Mouse (Mus musculus) lung, adult 18-20 months (tissue): ENCODE measurements at regions not wholly inside any gene's neighbourhood (a gene's known extent, or its start where the extent isn't known, plus 50 kb on each side); places are given as distances from the start of the nearest gene placed in this dataset.

Experiments
- DNase-seq, 2 experiments: peaks; one replicate each; pipeline ENCODE4 v3.0.0; 2022; ENCODE audit warnings: mixed read lengths in 2 of 2

DNA sequence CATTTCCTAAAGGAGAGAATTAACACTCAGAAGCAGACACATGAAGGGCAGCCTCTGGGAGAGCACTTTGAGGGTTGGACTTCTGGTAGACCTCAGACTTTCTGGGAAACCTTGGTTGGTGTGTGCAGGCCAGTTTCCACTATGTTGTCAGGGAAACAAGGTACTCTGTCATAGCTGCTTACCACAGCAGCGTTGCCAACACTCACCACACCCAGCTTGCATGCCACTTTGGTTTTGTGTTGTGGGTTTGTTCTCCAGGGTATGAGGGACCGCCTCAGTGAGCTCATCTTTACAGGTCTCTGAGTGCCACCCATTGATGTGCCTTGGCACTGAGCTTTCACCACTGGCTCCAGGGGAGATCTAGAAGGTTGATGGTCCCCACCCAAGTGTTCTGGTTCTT lies 62.8 kb upstream of the Ywhaq start:
- peak in 1 of 2 experiments; percentile 11 for DNase-seq

DNA sequence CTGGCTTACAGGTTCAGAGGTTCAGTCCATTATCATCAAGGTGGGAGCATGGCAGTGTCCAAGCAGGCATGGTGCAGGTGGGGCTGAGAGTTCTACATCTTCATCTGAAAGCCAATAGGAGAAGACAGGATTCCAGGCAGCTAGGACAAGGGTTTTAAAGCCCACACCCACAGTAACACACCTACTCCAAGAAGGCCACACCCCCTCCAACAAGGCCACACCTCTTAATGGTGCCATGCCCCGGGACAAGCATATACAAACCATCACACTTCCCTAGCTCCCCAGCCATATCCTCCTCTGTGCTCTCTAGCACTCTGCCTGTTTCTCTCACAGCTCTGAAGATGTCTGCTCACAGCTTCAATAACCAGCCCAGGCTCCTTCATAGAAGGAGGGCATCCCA lies 61.8 kb upstream of the Ywhaq start:
- no peak for DNase-seq

DNA sequence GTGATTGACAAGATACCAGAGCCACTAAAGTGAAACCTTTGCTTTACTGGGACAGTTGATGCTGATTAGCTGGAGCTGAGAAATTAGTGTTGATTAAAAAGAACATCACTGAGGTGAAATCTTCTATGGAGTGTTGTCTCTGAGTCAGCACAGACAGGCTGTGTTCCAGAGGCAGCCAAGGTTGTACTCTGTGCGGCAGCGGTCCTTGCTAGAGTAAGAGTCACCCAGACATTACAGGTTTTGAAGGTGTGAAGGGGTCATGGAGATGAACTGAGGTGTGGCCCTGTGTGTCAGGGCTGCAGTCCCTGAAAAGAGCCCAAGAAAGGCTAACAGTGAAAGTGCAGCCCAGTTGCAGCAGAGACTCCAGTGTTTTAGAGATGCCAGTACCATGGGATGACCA lies 59.1 kb upstream of the Ywhaq start:
- no peak for DNase-seq

DNA sequence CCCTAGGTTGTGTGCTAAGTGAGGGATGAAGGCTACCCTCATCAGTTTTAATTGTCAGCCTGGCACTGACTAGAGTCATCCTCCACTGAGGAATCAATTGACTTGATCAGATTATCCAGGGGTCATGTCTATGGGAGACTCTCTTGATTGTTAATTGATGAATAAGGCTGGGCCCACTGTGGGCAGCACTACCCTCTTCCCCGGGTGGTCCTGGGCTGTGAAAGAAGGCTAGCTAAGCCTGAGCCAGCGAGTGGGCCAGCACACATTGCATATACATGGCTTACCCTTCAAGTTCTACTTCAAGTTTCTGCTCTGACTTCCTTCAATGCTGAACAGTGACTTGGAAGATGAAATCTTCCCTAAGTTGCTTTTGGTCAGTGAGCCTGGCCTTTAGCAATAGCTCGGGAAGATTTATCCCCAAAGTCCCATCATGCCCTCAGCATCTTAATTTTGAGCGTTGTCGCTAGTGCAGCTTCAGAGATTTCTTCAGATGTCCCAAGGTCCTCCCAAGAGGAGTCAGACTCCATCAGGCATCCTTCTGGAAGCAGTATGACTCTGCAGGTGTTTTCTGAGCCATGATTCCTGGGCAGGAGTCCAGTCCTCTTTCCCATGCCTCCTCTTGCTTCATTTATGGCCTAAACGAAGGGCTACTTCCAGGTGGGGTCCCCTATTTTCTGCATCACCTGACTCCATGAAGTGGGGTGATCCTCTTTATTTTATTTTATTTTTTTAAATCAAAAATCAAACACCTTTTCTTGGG lies 55.7 kb upstream of the Ywhaq start:
- no peak for DNase-seq

DNA sequence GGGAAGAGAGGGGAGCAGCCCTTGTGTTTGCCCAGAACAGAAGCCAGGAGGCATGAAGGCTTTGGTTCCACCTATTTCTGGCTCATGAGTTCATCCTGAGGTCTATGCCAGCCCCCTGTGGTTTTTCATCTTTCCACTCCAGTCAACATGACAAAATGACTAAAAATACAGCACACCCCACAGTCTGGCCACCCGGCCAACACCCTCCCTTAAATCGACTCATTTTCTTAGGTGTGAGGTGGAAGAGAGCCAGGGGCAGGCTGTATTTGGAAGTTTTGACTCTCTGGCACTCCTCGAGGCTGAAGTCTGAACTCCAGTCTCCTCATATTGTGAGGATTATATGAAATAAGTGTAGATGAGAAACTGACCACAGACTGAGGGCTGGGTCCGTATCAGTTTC lies 55.0 kb upstream of the Ywhaq start:
- DNase-seq = peak; percentile 20 to 48

DNA sequence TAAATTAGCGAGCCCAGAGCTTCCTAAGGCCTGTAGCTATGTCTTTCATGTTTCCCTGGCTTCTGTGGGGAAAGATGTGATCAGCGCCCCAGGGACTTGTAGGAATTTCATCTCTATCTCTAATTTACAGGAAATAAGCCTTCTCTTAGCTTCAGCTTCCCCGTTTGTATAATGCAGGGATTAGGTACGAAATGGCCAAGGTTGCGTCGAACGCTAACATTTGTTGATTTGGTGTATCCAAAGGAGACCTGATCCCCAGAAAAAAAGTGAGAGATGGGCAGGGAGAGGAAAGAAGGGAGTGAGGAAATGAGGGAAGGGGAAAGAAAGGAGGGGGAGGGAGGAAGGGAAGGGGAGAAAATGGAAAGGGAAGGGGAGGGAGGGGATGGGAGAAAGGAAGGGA lies 54.5 kb upstream of the Ywhaq start:
- DNase-seq = no peak

DNA sequence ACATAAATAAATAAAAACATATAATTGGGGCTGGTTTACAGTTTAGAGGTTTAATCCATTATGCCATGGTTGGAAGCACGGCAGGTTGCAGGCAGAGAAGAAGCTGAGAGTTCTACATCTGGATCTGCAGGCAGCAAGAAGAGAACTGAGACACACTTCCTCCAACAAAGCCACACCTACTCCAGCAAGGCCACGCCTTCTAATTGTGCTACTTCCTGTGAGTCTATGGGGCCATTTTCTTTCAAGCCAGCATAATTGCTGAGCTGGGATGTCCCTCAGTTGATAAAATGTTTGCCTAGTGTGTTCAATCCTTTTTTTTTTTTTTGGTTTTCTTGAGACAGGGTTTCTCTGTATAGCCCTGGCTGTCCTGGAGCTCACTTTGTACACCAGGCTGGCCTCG lies 52.8 kb upstream of the Ywhaq start:
- no peak for DNase-seq
